Comparison of ENCODE assay signal across 8 mouse cellular contexts in genomic region chr7:120835449-120836359, GRCm38 (mm10). TPM values are rescaled to one million over a fixed set of nuclear protein-coding genes. Genes with fewer than 3 reads are reported as not detected.
A peak's percentile ranks its signal among the peaks of the same experiment; 100 is the strongest.
DNase-seq lines count a peak whose midpoint lies in the region; ATAC-seq lines count a peak whose summit lies in the region.

No protein-coding gene starts in this region.

- H3K4me1 ChIP-seq in intestine, embryonic 16.5 days (ENCODE audit: control insufficient read depth, insufficient read depth, low read length), result peaks cover 11% of the 10 kb centered on the region; the same call in 1 of the 2 replicates
- H3K4me1 ChIP-seq in midbrain, embryonic 10.5 days, result peaks cover 19% of the 10 kb centered on the region

- no peaks in the 10 kb centered on the region for H3K9me3 ChIP-seq in intestine, embryonic 16.5 days (ENCODE audit: control insufficient read depth, low read length)
- no peaks in the 10 kb centered on the region for H3K9me3 ChIP-seq in midbrain, embryonic 10.5 days (replicated peaks)

- peak overlapping the region; percentile 68 for H3K9ac ChIP-seq in intestine, embryonic 16.5 days (ENCODE audit: low read depth, low read length)

- H3K27me3 ChIP-seq in intestine, embryonic 16.5 days (replicated peaks; ENCODE audit: control insufficient read depth, insufficient read depth, low read length), result no peaks in the 10 kb centered on the region
- H3K27me3 ChIP-seq in midbrain, embryonic 10.5 days (ENCODE audit: low read depth, poor library complexity, severe bottlenecking), result peaks cover 35% of the 10 kb centered on the region

- intact Hi-C loops in left cerebral cortex, postnatal 36 days (cut with DNase I), result loop anchor here (1.0 to 10.0 kb wide), 3 partner anchors 82 to 239 kb away; partner anchors contain the start of genes Igsf6, Mettl9 and Polr3e

- peak overlapping the region; percentile 72 for H3K27ac ChIP-seq in intestine, embryonic 16.5 days (ENCODE audit: low read length)
- peak overlapping the region; percentile 76 for H3K27ac ChIP-seq in midbrain, embryonic 10.5 days (replicated peaks)

- peak overlapping the region; percentile 74 for H3K4me3 ChIP-seq in intestine, embryonic 16.5 days (ENCODE audit: low read length)
- H3K4me3 ChIP-seq in midbrain, embryonic 10.5 days, result peak overlapping the region; percentile 61

- ATAC-seq in intestine, embryonic 16.5 days, result peak; percentile 87

- DNase-seq in adrenal gland, postnatal 10 days, result peak; percentile 97
- peak; percentile 97 for DNase-seq in embryo, embryonic 9.5 days (ENCODE audit: extremely low spot score)
- peak; percentile 90 to 91 for DNase-seq in gastrocnemius, postnatal 4 days (ENCODE audit: low spot score in 2 of 2)
- DNase-seq in left cerebral cortex, postnatal 36 days (ENCODE audit: low spot score in 2 of 2), result peak; percentile 96 to 97
- peak; percentile 90 for DNase-seq in midbrain, embryonic 10.5 days (ENCODE audit: low spot score)
- peak; percentile 92 to 95 for DNase-seq in right cerebral cortex, postnatal 36 days (ENCODE audit: low spot score in 2 of 2)
- DNase-seq in urinary bladder, postnatal 4 days (ENCODE audit: low spot score in 2 of 2), result peak; percentile 89 to 96

- under 1% methylated on average over 41 of the region's 41 CpGs for WGBS in intestine, embryonic 16.5 days
- WGBS in midbrain, embryonic 10.5 days, result 2% methylated on average over 41 of the region's 41 CpGs

- peak overlapping the region; percentile 53 for H3K4me2 ChIP-seq in intestine, embryonic 16.5 days (ENCODE audit: low read depth, low read length)

- no peaks in the 10 kb centered on the region for H3K36me3 ChIP-seq in intestine, embryonic 16.5 days (ENCODE audit: control insufficient read depth, insufficient read depth, low read length)
- H3K36me3 ChIP-seq in midbrain, embryonic 10.5 days, result no peaks in the 10 kb centered on the region

RNA-seq across cellular contexts. Expression of gene Eef2k, which starts 6.9 kb away (rescaled TPM):
- 10 to 100 TPM; 24.4 to 33.4 TPM for total RNA-seq in adrenal gland, postnatal 10 days (2021)
- 10 to 100 TPM; 77.1 TPM for total RNA-seq in gastrocnemius, postnatal 4 days (2021)
- 54.1 and 59.6 TPM in 2 replicates for polyA plus RNA-seq in intestine, embryonic 16.5 days (2015; fragmentation: Nextera tagmentation; extraction: Ambion mirVana)
- 10 to 100 TPM; 27.9 to 32.0 TPM for total RNA-seq in left cerebral cortex, postnatal 36 days (2021)
- polyA plus RNA-seq in midbrain, embryonic 10.5 days (2016; fragmentation: Nextera tagmentation; extraction: Ambion mirVana), result 24.0 and 26.1 TPM in 2 replicates

RNA-seq across cellular contexts. Expression of gene Gm5737, which starts 23.5 kb away (rescaled TPM):
- total RNA-seq in adrenal gland, postnatal 10 days (2021), result under 1 TPM; 0.33 to 0.39 TPM
- total RNA-seq in gastrocnemius, postnatal 4 days (2021), result under 1 TPM in 1 of 2 experiments, not detected in 1; 0.54 TPM
- not detected in 2 replicates for polyA plus RNA-seq in intestine, embryonic 16.5 days (2015; fragmentation: Nextera tagmentation; extraction: Ambion mirVana)
- not detected for total RNA-seq in left cerebral cortex, postnatal 36 days (2021)
- polyA plus RNA-seq in midbrain, embryonic 10.5 days (2016; fragmentation: Nextera tagmentation; extraction: Ambion mirVana), result not detected in 2 replicates

Comparison
In these comparisons a context has a peak if more than half of its experiments do, and no peak if none do; other contexts are left out.
1. Peak in every context shown above with its lines: DNase-seq, ATAC-seq, H3K4me3 ChIP-seq and H3K27ac ChIP-seq.